Mouse (Mus musculus): ENCODE measurements around the gene Prkar1a. TPM values are rescaled to one million over a fixed set of nuclear protein-coding genes. Genes with fewer than 3 reads are reported as not detected.
A peak's percentile ranks its signal among the peaks of the same experiment; 100 is the strongest.

Gene Prkar1a
- polyA plus RNA-seq, 1 experiment: 40.8 TPM

- WGBS: 67% methylated on average over 8 of the region's 8 CpGs
These were observed 19.0 kb downstream of the Prkar1a start for GRCm38 (mm10) chr11:109668115-109668725.

GRCm38 (mm10) chr11:109669149-109669708, 20.0 kb downstream of the Prkar1a start:
- WGBS: 85% methylated on average over 8 of the region's 8 CpGs

More at GRCm38 (mm10) chr11:109668115-109668725, 19.0 kb downstream of the Prkar1a start:
- peaks cover 61% of the 10 kb centered on the region for H3K36me3 ChIP-seq (ENCODE audit: control insufficient read depth, insufficient read depth, low read length)
- peaks cover 3% of the 10 kb centered on the region for H3K4me1 ChIP-seq (ENCODE audit: control insufficient read depth, insufficient read depth, insufficient read length, low read length)
- H3K4me3 ChIP-seq (ENCODE audit: low read depth, low read length): no peak overlapping the region
- H3K27me3 ChIP-seq (ENCODE audit: control insufficient read depth, insufficient read depth, low read length): no peaks in the 10 kb centered on the region
- no peak overlapping the region for H3K27ac ChIP-seq (ENCODE audit: insufficient read depth, low read depth, low read length)
- no peak for TF ChIP-seq POLR2A (IDR thresholded peaks at IDR 0.05; ENCODE audit: low read depth, low read length)
- TF ChIP-seq CTCF (IDR thresholded peaks at IDR 0.05; ENCODE audit: extremely low read depth, insufficient read length, insufficient replicate concordance, low read depth, low read length): no peak

GRCm38 (mm10) chr11:109670026-109670916, 21.1 kb downstream of the Prkar1a start:
- Histone ChIP-seq H3K4me3 (ENCODE audit: low read depth, low read length) (no peak overlapping the region), H3K27me3 (ENCODE audit: control insufficient read depth, insufficient read depth, low read length) (no peaks in the 10 kb centered on the region), H3K4me1 (ENCODE audit: control insufficient read depth, insufficient read depth, insufficient read length, low read length) (peaks cover 3% of the 10 kb centered on the region), H3K27ac (ENCODE audit: insufficient read depth, low read depth, low read length) (peak overlapping the region; percentile 44), H3K36me3 (ENCODE audit: control insufficient read depth, insufficient read depth, low read length) (peaks cover 50% of the 10 kb centered on the region)
- WGBS: 47% methylated on average over 14 of the region's 14 CpGs
- TF ChIP-seq CTCF (IDR thresholded peaks at IDR 0.05; ENCODE audit: extremely low read depth, insufficient read length, insufficient replicate concordance, low read depth, low read length) (peak; percentile 39; the same call in 1 of the 2 replicates), POLR2A (IDR thresholded peaks at IDR 0.05; ENCODE audit: low read depth, low read length) (no peak)

More at GRCm38 (mm10) chr11:109669149-109669708, 20.0 kb downstream of the Prkar1a start:
- H3K4me3 ChIP-seq (ENCODE audit: low read depth, low read length): no peak overlapping the region
- peaks cover 53% of the 10 kb centered on the region for H3K36me3 ChIP-seq (ENCODE audit: control insufficient read depth, insufficient read depth, low read length)
- TF ChIP-seq CTCF (IDR thresholded peaks at IDR 0.05; ENCODE audit: extremely low read depth, insufficient read length, insufficient replicate concordance, low read depth, low read length) (no peak), POLR2A (IDR thresholded peaks at IDR 0.05; ENCODE audit: low read depth, low read length) (no peak)
- H3K27ac ChIP-seq (ENCODE audit: insufficient read depth, low read depth, low read length): no peak overlapping the region
- H3K4me1 ChIP-seq (ENCODE audit: control insufficient read depth, insufficient read depth, insufficient read length, low read length): peaks cover 3% of the 10 kb centered on the region
- H3K27me3 ChIP-seq (ENCODE audit: control insufficient read depth, insufficient read depth, low read length): no peaks in the 10 kb centered on the region

GRCm38 (mm10) chr11:109671136-109672020, 22.2 kb downstream of the Prkar1a start:
- Histone ChIP-seq H3K4me3 (ENCODE audit: low read depth, low read length) (no peak overlapping the region), H3K27me3 (ENCODE audit: control insufficient read depth, insufficient read depth, low read length) (no peaks in the 10 kb centered on the region), H3K36me3 (ENCODE audit: control insufficient read depth, insufficient read depth, low read length) (peaks cover 40% of the 10 kb centered on the region), H3K4me1 (ENCODE audit: control insufficient read depth, insufficient read depth, insufficient read length, low read length) (peaks cover 3% of the 10 kb centered on the region), H3K27ac (ENCODE audit: insufficient read depth, low read depth, low read length) (peak overlapping the region; percentile 25; the same call in 1 of the 2 replicates)
- TF ChIP-seq CTCF (IDR thresholded peaks at IDR 0.05; ENCODE audit: extremely low read depth, insufficient read length, insufficient replicate concordance, low read depth, low read length) (no peak), POLR2A (IDR thresholded peaks at IDR 0.05; ENCODE audit: low read depth, low read length) (no peak)
- 80% methylated on average over 6 of the region's 6 CpGs for WGBS

GRCm38 (mm10) chr11:109672021-109672324, 22.8 kb downstream of the Prkar1a start:
- TF ChIP-seq POLR2A (IDR thresholded peaks at IDR 0.05; ENCODE audit: low read depth, low read length) (no peak), CTCF (IDR thresholded peaks at IDR 0.05; ENCODE audit: extremely low read depth, insufficient read length, insufficient replicate concordance, low read depth, low read length) (no peak)
- Histone ChIP-seq H3K27me3 (ENCODE audit: control insufficient read depth, insufficient read depth, low read length) (no peaks in the 10 kb centered on the region), H3K27ac (ENCODE audit: insufficient read depth, low read depth, low read length) (no peak overlapping the region), H3K4me3 (ENCODE audit: low read depth, low read length) (no peak overlapping the region), H3K4me1 (ENCODE audit: control insufficient read depth, insufficient read depth, insufficient read length, low read length) (peaks cover 3% of the 10 kb centered on the region), H3K36me3 (ENCODE audit: control insufficient read depth, insufficient read depth, low read length) (peaks cover 34% of the 10 kb centered on the region)
- 74% methylated on average over 5 of the region's 5 CpGs for WGBS

GRCm38 (mm10) chr11:109672396-109672795, 23.2 kb downstream of the Prkar1a start:
- H3K27ac ChIP-seq (ENCODE audit: insufficient read depth, low read depth, low read length): no peak overlapping the region
- no peak overlapping the region for H3K4me3 ChIP-seq (ENCODE audit: low read depth, low read length)
- 75% methylated on average over 8 of the region's 8 CpGs for WGBS
- peaks cover 3% of the 10 kb centered on the region for H3K4me1 ChIP-seq (ENCODE audit: control insufficient read depth, insufficient read depth, insufficient read length, low read length)
- peaks cover 31% of the 10 kb centered on the region for H3K36me3 ChIP-seq (ENCODE audit: control insufficient read depth, insufficient read depth, low read length)
- TF ChIP-seq CTCF (IDR thresholded peaks at IDR 0.05; ENCODE audit: extremely low read depth, insufficient read length, insufficient replicate concordance, low read depth, low read length): no peak
- TF ChIP-seq POLR2A (IDR thresholded peaks at IDR 0.05; ENCODE audit: low read depth, low read length): no peak
- H3K27me3 ChIP-seq (ENCODE audit: control insufficient read depth, insufficient read depth, low read length): no peaks in the 10 kb centered on the region
